Mouse (Mus musculus) midbrain, postnatal 0 days (tissue): ENCODE results near the gene Rasl10a. TPM values are rescaled to one million over a fixed set of nuclear protein-coding genes. Genes with fewer than 3 reads are reported as not detected.

Experiments
- ATAC-seq: fragments of 200-750 bp; cut with Nextera tagmentation; 2 replicates; pipeline ENCODE4 v1.8.0; 2017; ENCODE audit warnings: moderate number of reproducible peaks, mild to moderate bottlenecking, moderate TSS enrichment, moderate library complexity; ENCODE audit not compliant: low FRiP score
- DNase-seq: peaks from one replicate; pipeline ENCODE4 v3.0.0-alpha.2; 2015; ENCODE audit warnings: low spot score
- H3K27ac ChIP-seq: fragments of 300-500 bp; sonication (generic); 2 replicates; pipeline ENCODE4 v1.5.1; 2014; ENCODE audit warnings: low read depth, mild to moderate bottlenecking, low read length, mixed read lengths
- H3K27me3 ChIP-seq: fragments of 300-500 bp; sonication (generic); 2 replicates; pipeline ENCODE4 v1.6.1; 2014; ENCODE audit warnings: low read length, control low read depth, mixed read lengths; ENCODE audit not compliant: insufficient read depth
- H3K36me3 ChIP-seq: fragments of 300-500 bp; sonication (generic); 2 replicates; pipeline ENCODE4 v1.6.1; 2014; ENCODE audit warnings: low read length, control low read depth, mixed read lengths; ENCODE audit not compliant: insufficient read depth
- H3K4me1 ChIP-seq: fragments of 300-500 bp; sonication (generic); 2 replicates; pipeline ENCODE4 v1.6.1; 2014; ENCODE audit warnings: mild to moderate bottlenecking, control low read depth, antibody characterized with exemption, low read length, mixed read lengths; ENCODE audit not compliant: insufficient read depth
- H3K4me2 ChIP-seq: fragments of 300-500 bp; sonication (generic); 2 replicates; pipeline ENCODE4 v1.6.1; 2014; ENCODE audit warnings: low read depth, mild to moderate bottlenecking, low read length, mixed read lengths; ENCODE audit not compliant: poor library complexity, severe bottlenecking
- H3K4me3 ChIP-seq: fragments of 300-500 bp; sonication (generic); 2 replicates; pipeline ENCODE4 v1.5.1; 2014; ENCODE audit warnings: low read depth, mild to moderate bottlenecking, low read length, moderate library complexity
- H3K9ac ChIP-seq: fragments of 300-500 bp; sonication (generic); replicated peaks from 2 replicates; pipeline ENCODE4 v1.6.1; 2014; ENCODE audit warnings: mild to moderate bottlenecking, low read length, moderate library complexity, mixed read lengths; ENCODE audit not compliant: poor library complexity, severe bottlenecking
- H3K9me3 ChIP-seq: fragments of 300-500 bp; sonication (generic); 2 replicates; pipeline ENCODE4 v1.6.1; 2016; ENCODE audit warnings: low read length, control low read depth
- CTCF ChIP-seq: IDR thresholded peaks from 2 replicates; pipeline ENCODE4 v1.5.1; 2016; ENCODE audit warnings: antibody characterized with exemption, mild to moderate bottlenecking
- WGBS: fragments of 180-500 bp; shearing (Covaris S2); extraction: QIAGEN DNeasy Blood & Tissue Kit; methylation state at CpG from one replicate; pipeline ENCODE4 v1.1.7; 2014; 5-methylcytosine and 5-hydroxymethylcytosine counted together
- polyA plus RNA-seq: library from polyadenylated mRNA; unstranded; fragments of >200 nt; fragmentation: Nextera tagmentation; extraction: Ambion mirVana; gene quantifications from 2 replicates; pipeline ENCODE4 v1.2.1, GENCODE M21; 2015
- total RNA-seq: library from RNA; depleted of rRNA; stranded (reverse); fragments of >200 nt; gene quantifications from 2 replicates; pipeline ENCODE4 v1.2.3, GENCODE M21; 2014

Gene Rasl10a
- total and polyA plus RNA-seq, 2 experiments from 2014 or later: 3.1 to 3.6 TPM

DNA sequence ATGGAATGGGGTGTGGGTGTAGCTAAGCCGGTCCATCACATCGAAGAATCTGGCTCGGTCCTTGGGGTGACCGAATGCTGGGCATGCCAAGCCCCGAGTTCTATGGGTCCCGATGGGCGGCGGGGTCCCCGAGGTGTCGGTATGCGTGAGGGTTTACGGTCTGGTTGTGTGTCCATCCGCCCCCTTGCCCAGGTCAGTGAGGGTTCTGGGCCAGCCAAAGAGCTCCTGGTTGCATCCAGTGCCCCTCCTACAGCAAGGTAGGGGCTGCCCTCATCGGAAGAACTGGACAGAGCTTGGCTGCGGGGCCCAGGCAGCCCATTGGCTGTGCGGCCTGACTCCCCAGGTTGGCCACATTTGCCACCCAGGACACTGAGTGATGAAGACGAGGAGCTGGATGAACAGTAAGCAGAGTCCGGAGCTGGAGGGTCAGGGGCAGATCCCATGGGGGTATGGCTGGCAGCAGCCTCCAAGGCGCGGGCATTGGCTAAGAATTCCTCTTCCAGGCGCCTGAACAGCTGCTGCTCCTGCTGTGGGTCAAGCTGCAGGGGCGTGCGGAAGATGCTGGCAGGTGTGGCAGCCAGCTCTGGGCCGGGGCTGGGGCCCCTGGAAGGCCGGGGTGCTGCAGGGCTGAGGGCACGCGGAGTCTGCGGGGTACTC, 3.0 kb downstream of the Rasl10a start:
- peaks cover 18% of the 10 kb centered on the region; the same call in 1 of the 2 replicates for H3K4me1 ChIP-seq
- no peak overlapping the region for H3K9ac ChIP-seq
- 58% methylated on average over 28 of the region's 28 CpGs for WGBS
- peak overlapping the region; percentile 46 for H3K4me2 ChIP-seq
- TF ChIP-seq CTCF: no peak
- H3K36me3 ChIP-seq: peaks cover 7% of the 10 kb centered on the region
- H3K4me3 ChIP-seq: peak overlapping the region; percentile 12; the same call in 1 of the 2 replicates
- ATAC-seq: no peak
- no peaks in the 10 kb centered on the region for H3K9me3 ChIP-seq
- H3K27ac ChIP-seq: no peak overlapping the region
- H3K27me3 ChIP-seq: peaks cover 40% of the 10 kb centered on the region
- no peak for DNase-seq

DNA sequence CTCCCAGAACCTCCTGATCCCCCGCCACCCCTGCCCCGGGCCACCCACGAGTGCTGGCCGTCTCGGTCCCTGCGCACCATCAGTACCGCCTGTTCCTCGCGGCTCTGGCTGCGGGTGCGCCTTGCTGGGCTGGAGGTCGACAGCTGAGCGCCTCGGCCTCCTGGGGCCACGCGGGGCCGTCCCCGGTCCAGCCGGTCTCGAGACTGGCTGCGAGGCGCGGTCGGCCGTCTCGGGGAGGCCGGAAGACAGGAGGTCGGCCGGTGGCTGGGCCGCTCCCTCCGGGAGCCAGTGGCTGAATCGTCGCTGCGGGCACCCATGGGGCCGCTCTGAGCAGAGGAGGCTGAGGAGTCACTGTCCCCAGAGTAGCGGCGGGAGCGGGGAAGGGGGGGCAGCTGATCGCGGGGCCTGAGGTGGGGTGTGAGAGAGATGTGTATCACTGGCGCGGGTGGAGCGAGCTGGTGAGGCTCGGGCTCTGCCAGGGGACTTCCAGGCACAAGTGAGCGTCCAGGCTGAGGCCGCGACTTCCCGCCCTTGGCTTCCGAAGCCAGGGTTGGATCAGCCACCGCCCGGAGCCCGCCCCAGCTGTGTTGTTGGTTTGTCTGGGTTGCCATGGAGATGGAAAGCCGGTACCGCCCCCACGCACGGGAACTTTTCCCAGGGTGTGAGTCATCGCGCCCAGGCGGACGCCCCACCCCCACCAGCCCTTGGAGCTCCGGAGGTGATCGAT, 3.6 kb downstream of the Rasl10a start:
- H3K4me1 ChIP-seq: peaks cover 18% of the 10 kb centered on the region; the same call in 1 of the 2 replicates
- peak overlapping the region; percentile 20; the same call in 1 of the 2 replicates for H3K9ac ChIP-seq
- ATAC-seq (no peak), DNase-seq (peak; percentile 73)
- 8% methylated on average over 59 of the region's 62 CpGs for WGBS
- H3K36me3 ChIP-seq: peaks cover 7% of the 10 kb centered on the region
- no peak for TF ChIP-seq CTCF
- H3K27me3 ChIP-seq: peaks cover 38% of the 10 kb centered on the region
- no peak overlapping the region for H3K27ac ChIP-seq
- H3K9me3 ChIP-seq: no peaks in the 10 kb centered on the region
- peak overlapping the region; percentile 46 for H3K4me2 ChIP-seq
- H3K4me3 ChIP-seq: peak overlapping the region; percentile 12; the same call in 1 of the 2 replicates

DNA sequence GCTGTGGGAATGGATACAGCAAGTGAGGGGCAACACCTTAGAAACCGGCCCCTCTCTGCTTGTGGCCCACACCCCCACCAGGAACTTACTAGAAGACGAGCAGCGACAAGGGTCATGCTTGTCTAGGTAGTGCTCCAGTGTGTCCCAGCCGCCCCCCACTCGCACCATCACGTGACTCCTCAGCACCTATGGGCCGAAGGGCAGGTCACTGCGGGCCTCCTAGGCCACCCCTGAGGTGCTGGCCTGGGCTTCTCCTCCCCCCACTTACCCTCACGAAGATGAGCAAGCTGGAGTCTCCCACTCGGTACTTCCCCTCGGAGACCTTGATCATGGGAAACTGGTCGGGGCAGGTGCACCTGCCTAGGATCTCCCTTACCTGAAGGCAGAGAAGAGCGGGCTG, 4.4 kb downstream of the Rasl10a start:
- Histone ChIP-seq H3K4me2 (peak overlapping the region; percentile 46), H3K27ac (no peak overlapping the region), H3K36me3 (peaks cover 7% of the 10 kb centered on the region), H3K4me3 (0 out of 2 replicates have a peak overlapping the region, but pooled peaks have one; percentile 12), H3K9me3 (no peaks in the 10 kb centered on the region), H3K27me3 (peaks cover 32% of the 10 kb centered on the region), H3K9ac (no peak overlapping the region), H3K4me1 (peaks cover 18% of the 10 kb centered on the region; the same call in 1 of the 2 replicates)
- DNase-seq (no peak), ATAC-seq (no peak)
- WGBS: 31% methylated on average over 13 of the region's 13 CpGs
- no peak for TF ChIP-seq CTCF

DNA sequence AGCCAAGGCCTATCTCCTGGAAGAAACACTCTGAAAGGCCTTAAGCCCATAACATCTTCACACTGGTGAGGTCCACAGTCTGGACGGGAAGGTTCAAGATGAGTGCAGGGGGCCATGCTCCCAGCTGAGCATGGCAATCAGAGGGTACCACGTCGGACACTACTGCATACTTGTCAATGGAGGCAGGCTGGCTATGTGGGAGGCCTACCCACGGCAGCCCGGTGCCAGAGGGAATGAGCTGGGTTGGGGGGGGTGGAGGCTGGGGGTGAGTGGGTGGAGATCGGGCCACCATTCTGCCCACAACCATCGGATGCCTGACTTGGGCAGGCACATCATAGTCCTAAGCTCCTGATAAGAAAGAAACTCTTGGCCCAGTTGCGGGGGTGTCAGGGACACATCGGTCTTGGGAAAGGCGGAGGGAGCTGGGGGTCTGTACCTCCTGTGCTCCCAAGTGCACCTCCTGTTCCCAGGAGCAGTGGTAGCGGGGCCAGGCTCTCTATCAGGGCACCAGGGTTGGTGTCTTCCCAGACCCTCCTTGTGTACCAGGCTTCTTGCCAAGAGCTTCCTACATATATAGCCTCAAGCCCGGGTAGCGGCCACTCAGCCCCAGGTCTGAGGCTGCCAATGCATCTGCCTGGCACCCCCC, 5.1 kb downstream of the Rasl10a start:
- Histone ChIP-seq H3K27ac (no peak overlapping the region), H3K36me3 (peaks cover 8% of the 10 kb centered on the region), H3K4me1 (peaks cover 15% of the 10 kb centered on the region; the same call in 1 of the 2 replicates), H3K9me3 (no peaks in the 10 kb centered on the region), H3K27me3 (peaks cover 31% of the 10 kb centered on the region), H3K9ac (no peak overlapping the region), H3K4me3 (peak overlapping the region; percentile 73; the same call in 1 of the 2 replicates), H3K4me2 (peak overlapping the region; percentile 79; the same call in 1 of the 2 replicates)
- no peak for TF ChIP-seq CTCF
- WGBS: 61% methylated on average over 13 of the region's 13 CpGs
- DNase-seq (no peak), ATAC-seq (no peak)

DNA sequence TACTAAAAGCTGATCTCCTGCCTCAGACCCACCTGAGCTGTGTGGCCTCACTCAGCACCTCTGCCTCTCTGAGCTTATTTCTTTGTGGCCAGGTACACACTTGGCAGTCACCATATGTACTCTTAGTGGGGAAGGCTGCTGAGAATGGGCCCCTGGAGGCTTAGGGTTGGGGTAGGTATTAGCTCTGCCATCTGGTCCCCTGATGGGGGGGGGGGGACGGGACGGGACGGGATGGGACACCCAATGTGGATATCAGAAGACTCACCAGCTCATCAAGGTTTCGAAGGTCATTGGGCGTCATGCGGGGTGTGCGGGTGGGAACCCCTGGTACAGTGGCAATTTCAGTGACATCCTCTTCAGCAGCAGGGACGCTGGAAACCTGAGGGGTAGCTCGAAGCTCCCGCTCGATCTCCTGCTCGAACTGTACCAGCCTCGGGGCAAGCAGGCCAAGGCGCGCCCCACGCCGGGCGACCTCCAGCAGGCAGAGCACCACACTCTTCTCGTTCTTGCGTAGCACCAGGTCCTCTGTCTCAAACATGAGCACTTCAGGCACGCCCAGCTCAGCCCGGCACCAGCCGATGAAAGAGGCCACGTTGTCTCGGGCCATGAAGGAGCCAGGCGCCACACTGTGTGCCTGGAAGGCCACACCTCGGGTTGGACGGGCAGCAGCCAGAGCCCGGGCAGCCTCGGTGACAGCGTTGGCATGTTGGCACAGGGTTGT, 5.8 kb downstream of the Rasl10a start:
- Histone ChIP-seq H3K4me2 (peak overlapping the region; percentile 79), H3K36me3 (peaks cover 15% of the 10 kb centered on the region), H3K9me3 (no peaks in the 10 kb centered on the region), H3K27me3 (peaks cover 30% of the 10 kb centered on the region), H3K4me3 (peak overlapping the region; percentile 73), H3K4me1 (peaks cover 15% of the 10 kb centered on the region; the same call in 1 of the 2 replicates), H3K27ac (no peak overlapping the region), H3K9ac (peak overlapping the region; percentile 68)
- no peak for ATAC-seq
- TF ChIP-seq CTCF: no peak
- WGBS: 59% methylated on average over 31 of the region's 31 CpGs
- DNase-seq: no peak
